Mouse (Mus musculus): ENCODE results near the gene Slc15a1. TPM values are rescaled to one million over a fixed set of nuclear protein-coding genes. Genes with fewer than 3 reads are reported as not detected.

Slc15a1 gene
- polyA plus RNA-seq, 1 experiment from 2014 or later = not detected

DNA sequence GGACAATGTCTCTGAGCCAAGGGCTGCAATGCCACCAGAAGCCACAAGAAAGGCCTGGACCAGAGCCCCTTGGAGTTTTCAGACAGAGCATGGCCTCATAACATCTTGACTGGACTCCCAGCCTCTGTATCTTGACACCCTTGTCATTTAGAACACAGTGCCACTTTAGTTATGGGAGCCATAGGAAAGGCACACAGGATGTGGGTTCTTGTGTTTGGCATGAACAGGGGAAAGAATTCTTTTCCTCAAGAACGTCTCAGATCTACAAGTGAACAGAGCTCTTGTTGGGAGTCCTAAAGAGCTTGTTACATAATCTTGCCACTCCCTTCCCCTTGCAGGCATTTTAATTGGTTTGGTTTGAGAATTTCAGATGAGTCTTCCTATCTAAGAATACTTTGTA is 5.3 kb downstream of the Slc15a1 start:
- WGBS = 81% methylated on average over 1 of the region's 1 CpGs

DNA sequence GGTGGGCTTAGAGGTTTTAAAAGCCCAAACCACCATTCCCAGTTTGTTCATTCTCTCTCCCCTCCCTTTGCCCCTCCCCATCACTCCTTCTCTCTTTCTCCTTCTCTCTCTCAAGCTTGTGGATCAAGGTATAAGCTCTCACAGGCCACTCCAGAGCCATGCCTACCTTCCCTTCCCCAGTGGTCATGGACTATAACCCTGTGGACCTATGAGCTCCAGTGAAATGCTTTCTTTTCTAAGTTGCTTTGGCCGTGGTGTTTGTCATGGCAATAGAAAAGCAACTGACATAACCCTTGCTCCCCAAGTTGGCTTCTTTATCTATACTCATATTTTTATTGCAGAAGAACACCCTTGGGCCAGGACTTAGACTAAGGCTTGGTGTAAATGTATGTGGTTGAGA is 7.3 kb downstream of the Slc15a1 start:
- no peak overlapping the region for H3K4me2 ChIP-seq (ENCODE audit: low read depth, low read length)
- H3K4me1 ChIP-seq (ENCODE audit: control insufficient read depth, insufficient read depth, low read length) = no peaks in the 10 kb centered on the region
- H3K27ac ChIP-seq (ENCODE audit: low read depth, low read length) = no peak overlapping the region
- WGBS = 94% methylated on average over 1 of the region's 1 CpGs
- H3K4me3 ChIP-seq (ENCODE audit: low read depth, low read length) = no peak overlapping the region
- H3K9me3 ChIP-seq (ENCODE audit: control insufficient read depth, low read length) = no peaks in the 10 kb centered on the region
- H3K36me3 ChIP-seq (ENCODE audit: control insufficient read depth, insufficient read depth, low read length) = no peaks in the 10 kb centered on the region
- no peaks in the 10 kb centered on the region for H3K27me3 ChIP-seq (ENCODE audit: control insufficient read depth, insufficient read depth, low read length)
- ATAC-seq (ENCODE audit: low read depth) = no peak
- H3K9ac ChIP-seq (replicated peaks; ENCODE audit: low read depth, low read length) = no peak overlapping the region

More for the DNA sequence above, 5.3 kb downstream of the Slc15a1 start:
- Histone ChIP-seq H3K27me3 (ENCODE audit: control insufficient read depth, insufficient read depth, low read length) (peaks cover 6% of the 10 kb centered on the region; the same call in 1 of the 2 replicates), H3K9ac (replicated peaks; ENCODE audit: low read depth, low read length) (no peak overlapping the region), H3K27ac (ENCODE audit: low read depth, low read length) (no peak overlapping the region), H3K4me2 (ENCODE audit: low read depth, low read length) (no peak overlapping the region), H3K36me3 (ENCODE audit: control insufficient read depth, insufficient read depth, low read length) (no peaks in the 10 kb centered on the region), H3K9me3 (ENCODE audit: control insufficient read depth, low read length) (no peaks in the 10 kb centered on the region), H3K4me3 (ENCODE audit: low read depth, low read length) (no peak overlapping the region), H3K4me1 (ENCODE audit: control insufficient read depth, insufficient read depth, low read length) (0 out of 2 replicates have a peak, but pooled peaks cover under 1% of the 10 kb centered on the region)
- no peak for ATAC-seq (ENCODE audit: low read depth)

DNA sequence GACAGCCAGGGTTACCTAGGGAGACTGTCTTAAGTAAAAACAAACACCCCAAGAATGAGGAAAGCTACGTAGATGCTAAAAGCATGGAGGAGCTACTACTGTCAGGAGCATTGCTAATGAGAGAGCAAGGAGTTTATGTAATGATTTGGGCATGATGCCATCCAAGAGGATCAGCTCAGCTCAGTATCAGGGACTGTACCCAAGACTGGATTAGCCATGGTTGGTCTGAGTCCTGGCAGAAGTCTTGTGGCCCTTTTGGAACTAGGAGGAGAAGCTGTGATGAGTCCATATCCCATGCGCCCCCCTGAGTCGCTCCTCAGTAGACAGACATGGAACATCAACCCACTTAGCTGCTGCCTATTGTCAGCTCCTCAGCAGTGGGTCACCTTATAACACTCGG is 9.3 kb downstream of the Slc15a1 start:
- 84% methylated on average over 4 of the region's 4 CpGs for WGBS
- H3K9me3 ChIP-seq (ENCODE audit: control insufficient read depth, low read length) = no peaks in the 10 kb centered on the region
- no peaks in the 10 kb centered on the region for H3K27me3 ChIP-seq (ENCODE audit: control insufficient read depth, insufficient read depth, low read length)
- no peak overlapping the region for H3K4me2 ChIP-seq (ENCODE audit: low read depth, low read length)
- H3K4me3 ChIP-seq (ENCODE audit: low read depth, low read length) = no peak overlapping the region
- H3K9ac ChIP-seq (replicated peaks; ENCODE audit: low read depth, low read length) = no peak overlapping the region
- H3K36me3 ChIP-seq (ENCODE audit: control insufficient read depth, insufficient read depth, low read length) = no peaks in the 10 kb centered on the region
- no peak overlapping the region for H3K27ac ChIP-seq (ENCODE audit: low read depth, low read length)
- no peaks in the 10 kb centered on the region for H3K4me1 ChIP-seq (ENCODE audit: control insufficient read depth, insufficient read depth, low read length)
- no peak for ATAC-seq (ENCODE audit: low read depth)

DNA sequence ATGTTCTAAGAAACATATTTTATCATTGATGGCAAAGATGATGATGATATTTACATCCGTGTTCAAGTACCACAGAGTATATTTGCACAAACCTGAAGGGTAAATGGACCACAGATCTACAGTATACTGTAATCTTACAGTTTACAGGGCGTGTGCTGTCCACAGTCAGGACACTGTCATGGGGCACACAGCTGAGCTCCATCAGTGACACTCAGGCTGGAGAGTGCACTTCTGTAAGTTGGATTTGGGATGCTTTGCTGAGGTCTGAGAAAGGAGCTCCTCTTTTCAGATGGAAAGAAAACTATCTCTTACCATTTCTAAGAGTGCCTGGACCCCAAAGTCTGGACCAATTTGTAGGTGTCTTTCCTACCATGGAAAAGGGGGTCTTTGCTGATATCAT is 9.9 kb downstream of the Slc15a1 start:
- Histone ChIP-seq H3K27ac (ENCODE audit: low read depth, low read length) (no peak overlapping the region), H3K9me3 (ENCODE audit: control insufficient read depth, low read length) (no peaks in the 10 kb centered on the region), H3K27me3 (ENCODE audit: control insufficient read depth, insufficient read depth, low read length) (no peaks in the 10 kb centered on the region), H3K4me3 (ENCODE audit: low read depth, low read length) (no peak overlapping the region), H3K4me2 (ENCODE audit: low read depth, low read length) (no peak overlapping the region), H3K36me3 (ENCODE audit: control insufficient read depth, insufficient read depth, low read length) (no peaks in the 10 kb centered on the region), H3K9ac (replicated peaks; ENCODE audit: low read depth, low read length) (no peak overlapping the region), H3K4me1 (ENCODE audit: control insufficient read depth, insufficient read depth, low read length) (no peaks in the 10 kb centered on the region)
- 81% methylated on average over 2 of the region's 2 CpGs for WGBS
- no peak for ATAC-seq (ENCODE audit: low read depth)

DNA sequence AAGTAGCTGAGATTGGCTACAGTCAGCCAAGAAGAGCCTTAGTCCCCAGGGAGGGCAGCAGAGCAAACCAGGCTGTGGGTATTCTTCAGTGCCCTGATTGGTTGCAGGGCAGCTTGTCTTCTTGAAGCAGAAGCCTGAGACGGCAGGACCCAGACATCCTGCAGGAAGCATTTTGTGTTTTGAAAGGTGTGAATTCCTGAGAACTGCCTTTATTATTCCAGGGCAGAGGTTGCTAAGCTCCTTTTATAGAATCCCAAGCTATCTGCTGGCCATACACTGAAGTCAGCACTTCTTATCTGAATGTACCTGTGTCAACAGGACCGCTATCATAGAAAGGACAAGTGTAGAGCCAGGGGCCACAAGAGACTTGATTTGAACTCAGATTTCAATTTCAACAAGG is 10.8 kb downstream of the Slc15a1 start:
- Histone ChIP-seq H3K27ac (ENCODE audit: low read depth, low read length) (no peak overlapping the region), H3K9me3 (ENCODE audit: control insufficient read depth, low read length) (no peaks in the 10 kb centered on the region), H3K27me3 (ENCODE audit: control insufficient read depth, insufficient read depth, low read length) (no peaks in the 10 kb centered on the region), H3K4me2 (ENCODE audit: low read depth, low read length) (no peak overlapping the region), H3K4me3 (ENCODE audit: low read depth, low read length) (no peak overlapping the region), H3K36me3 (ENCODE audit: control insufficient read depth, insufficient read depth, low read length) (no peaks in the 10 kb centered on the region), H3K4me1 (ENCODE audit: control insufficient read depth, insufficient read depth, low read length) (no peaks in the 10 kb centered on the region), H3K9ac (replicated peaks; ENCODE audit: low read depth, low read length) (no peak overlapping the region)
- no peak for ATAC-seq (ENCODE audit: low read depth)
- WGBS = 71% methylated on average over 2 of the region's 2 CpGs

DNA sequence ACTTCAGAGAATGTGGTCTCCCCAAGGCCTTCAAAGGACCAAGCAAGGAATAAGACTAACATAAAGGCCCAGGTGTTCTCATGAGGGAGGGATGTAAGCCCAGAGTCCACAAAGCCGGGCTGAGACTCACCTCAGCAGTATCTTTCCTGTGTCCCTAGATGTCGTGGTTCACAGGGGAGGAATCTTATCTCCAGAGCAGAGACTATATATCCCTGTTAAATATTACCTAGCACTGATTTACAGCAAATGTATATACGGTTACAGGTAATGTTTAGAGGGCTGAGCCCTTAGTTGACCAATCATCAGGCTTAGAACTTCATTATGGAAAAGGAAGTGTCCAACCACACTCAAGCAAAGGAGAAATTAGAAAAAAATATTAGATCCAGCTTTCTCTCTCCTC is 11.3 kb downstream of the Slc15a1 start:
- no peaks in the 10 kb centered on the region for H3K36me3 ChIP-seq (ENCODE audit: control insufficient read depth, insufficient read depth, low read length)
- no peaks in the 10 kb centered on the region for H3K9me3 ChIP-seq (ENCODE audit: control insufficient read depth, low read length)
- no peak overlapping the region for H3K4me3 ChIP-seq (ENCODE audit: low read depth, low read length)
- WGBS = 73% methylated on average over 3 of the region's 3 CpGs
- H3K27me3 ChIP-seq (ENCODE audit: control insufficient read depth, insufficient read depth, low read length) = no peaks in the 10 kb centered on the region
- no peak overlapping the region for H3K9ac ChIP-seq (replicated peaks; ENCODE audit: low read depth, low read length)
- no peaks in the 10 kb centered on the region for H3K4me1 ChIP-seq (ENCODE audit: control insufficient read depth, insufficient read depth, low read length)
- H3K27ac ChIP-seq (ENCODE audit: low read depth, low read length) = no peak overlapping the region
- no peak overlapping the region for H3K4me2 ChIP-seq (ENCODE audit: low read depth, low read length)
- no peak for ATAC-seq (ENCODE audit: low read depth)

DNA sequence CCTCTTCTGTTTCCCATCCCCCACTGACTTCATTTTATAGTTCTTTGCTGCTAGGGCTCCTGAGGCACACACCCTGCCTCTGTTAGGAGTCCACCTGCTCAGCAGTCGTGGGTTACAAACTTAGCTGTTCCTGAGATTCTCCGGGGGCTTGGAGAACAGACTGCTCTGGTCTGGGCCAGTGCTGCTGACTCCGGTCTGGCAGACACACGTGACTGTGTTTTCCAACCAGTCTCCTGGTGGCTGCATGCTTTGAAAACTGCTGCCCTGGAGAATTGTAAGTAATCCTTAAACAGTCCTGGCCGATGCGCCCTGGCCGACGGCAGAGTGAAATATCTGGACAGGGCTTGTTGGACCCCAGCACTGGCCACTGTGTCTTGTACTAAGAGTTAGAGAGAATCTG is 12.7 kb downstream of the Slc15a1 start:
- H3K9ac ChIP-seq (replicated peaks; ENCODE audit: low read depth, low read length) = no peak overlapping the region
- H3K4me2 ChIP-seq (ENCODE audit: low read depth, low read length) = no peak overlapping the region
- no peak for ATAC-seq (ENCODE audit: low read depth)
- H3K9me3 ChIP-seq (ENCODE audit: control insufficient read depth, low read length) = no peaks in the 10 kb centered on the region
- H3K4me3 ChIP-seq (ENCODE audit: low read depth, low read length) = no peak overlapping the region
- WGBS = 72% methylated on average over 8 of the region's 8 CpGs
- H3K4me1 ChIP-seq (ENCODE audit: control insufficient read depth, insufficient read depth, low read length) = no peaks in the 10 kb centered on the region
- H3K27ac ChIP-seq (ENCODE audit: low read depth, low read length) = no peak overlapping the region
- H3K36me3 ChIP-seq (ENCODE audit: control insufficient read depth, insufficient read depth, low read length) = no peaks in the 10 kb centered on the region
- no peaks in the 10 kb centered on the region for H3K27me3 ChIP-seq (ENCODE audit: control insufficient read depth, insufficient read depth, low read length)

DNA sequence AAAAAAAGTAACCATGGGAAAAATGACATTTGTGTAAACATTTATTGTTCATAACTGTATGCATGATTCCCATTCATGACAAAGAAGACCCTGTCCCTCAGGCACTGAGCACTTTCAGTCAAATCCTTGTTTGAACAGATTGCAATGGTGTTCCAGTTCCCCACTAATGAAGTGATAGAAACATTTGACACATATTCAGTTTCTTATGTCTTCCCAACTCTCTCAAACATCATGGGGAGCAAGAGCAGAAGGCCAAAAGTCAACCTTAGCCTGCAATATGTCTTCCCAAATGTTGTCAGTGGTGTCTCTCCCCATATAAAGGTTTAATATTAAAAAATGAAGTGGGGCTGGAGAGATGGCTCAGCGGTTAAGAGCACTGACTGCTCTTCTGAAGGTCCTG is 19.3 kb downstream of the Slc15a1 start:
- no peak overlapping the region for H3K27ac ChIP-seq (ENCODE audit: low read depth, low read length)
- no peaks in the 10 kb centered on the region for H3K4me1 ChIP-seq (ENCODE audit: control insufficient read depth, insufficient read depth, low read length)
- no peak overlapping the region for H3K4me3 ChIP-seq (ENCODE audit: low read depth, low read length)
- ATAC-seq (ENCODE audit: low read depth) = no peak
- no peaks in the 10 kb centered on the region for H3K27me3 ChIP-seq (ENCODE audit: control insufficient read depth, insufficient read depth, low read length)
- no peak overlapping the region for H3K4me2 ChIP-seq (ENCODE audit: low read depth, low read length)
- no peaks in the 10 kb centered on the region for H3K36me3 ChIP-seq (ENCODE audit: control insufficient read depth, insufficient read depth, low read length)
- no peak overlapping the region for H3K9ac ChIP-seq (replicated peaks; ENCODE audit: low read depth, low read length)
- 86% methylated on average over 1 of the region's 1 CpGs for WGBS
- H3K9me3 ChIP-seq (ENCODE audit: control insufficient read depth, low read length) = no peaks in the 10 kb centered on the region

DNA sequence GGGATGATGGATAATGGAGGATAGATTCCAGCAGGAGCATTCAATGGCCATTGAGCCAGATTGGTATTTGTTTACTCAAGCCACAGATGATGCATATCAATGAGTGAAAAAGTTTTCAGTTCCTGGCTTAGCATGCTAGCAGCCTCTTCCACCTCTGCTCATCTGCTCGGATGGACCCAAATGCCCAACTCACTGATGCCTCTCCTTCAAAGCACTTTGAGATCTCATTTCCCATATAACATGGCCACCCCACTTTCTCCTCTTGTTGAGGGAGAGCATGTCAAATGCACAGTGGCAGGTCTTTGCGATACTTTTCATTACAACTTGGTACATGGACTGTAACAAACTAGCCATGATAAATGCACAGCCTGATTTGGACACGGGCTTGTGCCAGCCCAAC is 20.6 kb downstream of the Slc15a1 start:
- no peak overlapping the region for H3K9ac ChIP-seq (replicated peaks; ENCODE audit: low read depth, low read length)
- no peak overlapping the region for H3K4me2 ChIP-seq (ENCODE audit: low read depth, low read length)
- H3K9me3 ChIP-seq (ENCODE audit: control insufficient read depth, low read length) = no peaks in the 10 kb centered on the region
- H3K4me3 ChIP-seq (ENCODE audit: low read depth, low read length) = no peak overlapping the region
- WGBS = 91% methylated on average over 3 of the region's 3 CpGs
- H3K27me3 ChIP-seq (ENCODE audit: control insufficient read depth, insufficient read depth, low read length) = no peaks in the 10 kb centered on the region
- H3K4me1 ChIP-seq (ENCODE audit: control insufficient read depth, insufficient read depth, low read length) = no peaks in the 10 kb centered on the region
- ATAC-seq (ENCODE audit: low read depth) = no peak
- H3K36me3 ChIP-seq (ENCODE audit: control insufficient read depth, insufficient read depth, low read length) = no peaks in the 10 kb centered on the region
- no peak overlapping the region for H3K27ac ChIP-seq (ENCODE audit: low read depth, low read length)

DNA sequence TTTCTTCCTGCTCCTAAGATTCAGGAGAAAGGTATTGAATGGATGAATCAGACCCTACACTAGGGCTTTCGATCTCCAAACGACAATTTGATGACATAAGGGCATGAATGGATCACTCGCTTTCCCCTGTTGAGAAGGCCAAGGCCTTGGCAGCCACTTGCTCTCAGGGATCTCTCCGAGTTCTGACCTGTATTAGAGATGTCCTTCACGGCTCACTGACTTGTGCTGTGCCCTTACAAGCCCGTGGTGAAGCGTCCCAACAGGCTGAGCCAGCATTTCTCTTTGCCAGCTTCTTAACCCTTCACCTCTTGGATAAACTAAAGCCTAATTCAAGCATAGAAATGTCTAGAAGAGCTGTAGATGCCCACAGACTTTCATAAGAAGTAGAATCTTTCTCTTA is 22.9 kb downstream of the Slc15a1 start:
- Histone ChIP-seq H3K27me3 (ENCODE audit: control insufficient read depth, insufficient read depth, low read length) (no peaks in the 10 kb centered on the region), H3K4me3 (ENCODE audit: low read depth, low read length) (no peak overlapping the region), H3K4me2 (ENCODE audit: low read depth, low read length) (no peak overlapping the region), H3K4me1 (ENCODE audit: control insufficient read depth, insufficient read depth, low read length) (no peaks in the 10 kb centered on the region), H3K9me3 (ENCODE audit: control insufficient read depth, low read length) (no peaks in the 10 kb centered on the region), H3K27ac (ENCODE audit: low read depth, low read length) (no peak overlapping the region), H3K36me3 (ENCODE audit: control insufficient read depth, insufficient read depth, low read length) (no peaks in the 10 kb centered on the region), H3K9ac (replicated peaks; ENCODE audit: low read depth, low read length) (no peak overlapping the region)
- 74% methylated on average over 7 of the region's 7 CpGs for WGBS
- ATAC-seq (ENCODE audit: low read depth) = no peak

All from neural tube, embryonic 14.5 days (tissue).